Mouse (Mus musculus): ENCODE results near the gene Tln1. TPM values are rescaled to one million over a fixed set of nuclear protein-coding genes. Genes with fewer than 3 reads are reported as not detected.

The Tln1 gene
- polyA plus RNA-seq, 1 experiment from 2014 or later, result 87.2 TPM

- H3K4me1 ChIP-seq (ENCODE audit: control insufficient read depth, insufficient read depth, low read length), result peaks cover 5% of the 10 kb centered on the region; the same call in 1 of the 2 replicates
- H3K36me3 ChIP-seq (ENCODE audit: control insufficient read depth, insufficient read depth, low read length), result no peaks in the 10 kb centered on the region
- no peak overlapping the region for H3K27ac ChIP-seq (ENCODE audit: low read depth, low read length)
- peak overlapping the region; percentile 56 for H3K4me2 ChIP-seq (replicated peaks; ENCODE audit: low read depth, low read length)
- ATAC-seq (ENCODE audit: low FRiP score, low TSS enrichment), result peak; percentile 55
- peak overlapping the region; percentile 42 for H3K4me3 ChIP-seq (ENCODE audit: low read length)
- peak overlapping the region; percentile 31 for H3K9ac ChIP-seq (ENCODE audit: low read depth, low read length)
- H3K27me3 ChIP-seq (ENCODE audit: control insufficient read depth, insufficient read depth, low read length), result no peaks in the 10 kb centered on the region
- H3K9me3 ChIP-seq (ENCODE audit: control insufficient read depth, low read length), result no peaks in the 10 kb centered on the region
- WGBS, result 5% methylated on average over 22 of the region's 22 CpGs
Measured at GRCm38 (mm10) chr4:43507938-43508665, 54.4 kb downstream of the Tln1 start.

DNA sequence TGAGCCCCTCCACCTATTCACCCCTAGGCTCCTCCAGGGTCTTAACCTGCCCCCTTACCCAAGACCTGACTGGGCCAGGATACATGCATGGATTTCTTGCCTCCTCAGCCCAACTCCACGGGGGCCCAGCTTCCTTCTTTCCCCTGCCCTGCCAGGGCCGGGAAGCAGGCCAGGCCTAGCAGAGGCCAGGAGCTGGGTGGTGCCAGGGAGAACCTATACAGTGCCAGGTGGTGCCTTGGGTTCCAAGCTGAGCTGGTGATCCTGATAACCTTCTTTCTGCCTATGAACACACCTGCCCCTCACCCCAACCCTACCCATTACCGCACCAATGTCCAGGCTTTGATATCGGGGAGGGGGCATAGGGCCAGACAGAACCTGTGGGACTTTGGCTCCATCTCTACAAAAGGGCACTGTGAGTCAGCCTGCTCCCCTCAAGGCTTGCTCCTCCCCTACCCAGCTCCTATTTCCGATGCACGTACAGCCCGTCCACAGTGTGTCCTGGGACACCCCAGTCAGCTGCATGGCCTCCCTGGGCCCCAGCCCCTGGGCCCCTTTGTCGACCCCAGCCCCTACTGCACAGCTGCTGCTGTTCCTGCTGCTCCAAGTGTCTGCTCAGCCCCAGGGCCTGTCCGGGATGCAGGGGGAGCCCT, 55.8 kb downstream of the Tln1 start, which contains the start of gene Car9:
Car9 (plus strand) TSS at position 431 of the 650 bp plus-strand sequence.
- H3K4me3 ChIP-seq (ENCODE audit: low read length), result no peak within 1 kb of the TSS
- no peaks in the 10 kb centered on the region for H3K27me3 ChIP-seq (ENCODE audit: control insufficient read depth, insufficient read depth, low read length)
- no peak within 1 kb of the TSS for H3K27ac ChIP-seq (ENCODE audit: low read depth, low read length)
- no peak for ATAC-seq (ENCODE audit: low FRiP score, low TSS enrichment)
- WGBS, result 49% methylated on average over 9 of the region's 9 CpGs
- H3K4me2 ChIP-seq (replicated peaks; ENCODE audit: low read depth, low read length), result peak within 1 kb of the TSS; percentile 56
- no peak within 1 kb of the TSS for H3K9ac ChIP-seq (ENCODE audit: low read depth, low read length)
- no peaks in the 10 kb centered on the region for H3K9me3 ChIP-seq (ENCODE audit: control insufficient read depth, low read length)
- H3K4me1 ChIP-seq (ENCODE audit: control insufficient read depth, insufficient read depth, low read length), result peaks cover 5% of the 10 kb centered on the region; the same call in 1 of the 2 replicates
- H3K36me3 ChIP-seq (ENCODE audit: control insufficient read depth, insufficient read depth, low read length), result no peaks in the 10 kb centered on the region

DNA sequence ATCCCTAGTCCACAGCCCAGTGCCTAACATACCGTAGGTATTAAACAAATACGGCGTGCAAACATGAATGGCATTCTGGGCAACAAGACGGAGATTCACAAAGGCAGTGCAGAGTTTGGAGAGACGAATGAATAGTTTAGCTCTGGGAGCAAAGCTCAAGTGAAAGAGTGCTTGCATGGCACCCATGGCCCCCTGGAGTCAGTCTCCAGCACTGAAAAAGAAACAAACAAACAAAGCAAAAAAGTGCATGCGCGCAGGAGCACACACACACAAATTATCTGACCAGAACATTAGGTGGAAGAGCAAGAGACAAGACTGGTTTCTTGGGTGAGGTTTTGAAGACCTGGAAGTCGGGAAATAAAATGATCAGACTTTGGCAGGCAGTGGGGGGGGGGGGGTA, 56.4 kb downstream of the Tln1 start:
- no peak overlapping the region for H3K9ac ChIP-seq (ENCODE audit: low read depth, low read length)
- no peaks in the 10 kb centered on the region for H3K27me3 ChIP-seq (ENCODE audit: control insufficient read depth, insufficient read depth, low read length)
- 89% methylated on average over 8 of the region's 8 CpGs for WGBS
- no peak overlapping the region for H3K4me2 ChIP-seq (replicated peaks; ENCODE audit: low read depth, low read length)
- H3K36me3 ChIP-seq (ENCODE audit: control insufficient read depth, insufficient read depth, low read length), result no peaks in the 10 kb centered on the region
- H3K9me3 ChIP-seq (ENCODE audit: control insufficient read depth, low read length), result no peaks in the 10 kb centered on the region
- ATAC-seq (ENCODE audit: low FRiP score, low TSS enrichment), result no peak
- no peak overlapping the region for H3K27ac ChIP-seq (ENCODE audit: low read depth, low read length)
- H3K4me1 ChIP-seq (ENCODE audit: control insufficient read depth, insufficient read depth, low read length), result peaks cover 5% of the 10 kb centered on the region; the same call in 1 of the 2 replicates
- no peak overlapping the region for H3K4me3 ChIP-seq (ENCODE audit: low read length)

DNA sequence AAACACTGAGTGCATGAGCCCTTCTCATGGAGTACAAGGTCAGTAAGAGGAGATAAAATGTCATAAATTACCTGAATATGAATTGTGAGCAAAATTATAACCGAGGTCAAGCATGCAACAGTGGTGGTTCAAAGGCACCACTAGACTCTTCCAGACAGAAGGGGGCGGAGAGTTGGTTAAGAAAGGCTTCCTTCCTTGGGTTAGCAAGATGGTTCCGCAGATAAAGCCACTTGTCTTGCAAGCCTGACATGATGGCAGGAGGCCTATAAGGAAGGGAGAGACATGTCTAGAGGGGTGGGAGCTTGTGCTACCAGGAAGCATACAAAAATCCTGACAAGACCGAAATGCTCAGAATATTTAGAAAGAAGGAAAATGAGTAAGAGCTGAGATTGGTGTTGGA, 58.2 kb downstream of the Tln1 start:
- Histone ChIP-seq H3K4me2 (replicated peaks; ENCODE audit: low read depth, low read length) (no peak overlapping the region), H3K4me3 (ENCODE audit: low read length) (no peak overlapping the region), H3K27ac (ENCODE audit: low read depth, low read length) (no peak overlapping the region), H3K36me3 (ENCODE audit: control insufficient read depth, insufficient read depth, low read length) (no peaks in the 10 kb centered on the region), H3K4me1 (ENCODE audit: control insufficient read depth, insufficient read depth, low read length) (peaks cover 5% of the 10 kb centered on the region; the same call in 1 of the 2 replicates), H3K27me3 (ENCODE audit: control insufficient read depth, insufficient read depth, low read length) (no peaks in the 10 kb centered on the region), H3K9ac (ENCODE audit: low read depth, low read length) (no peak overlapping the region), H3K9me3 (ENCODE audit: control insufficient read depth, low read length) (no peaks in the 10 kb centered on the region)
- ATAC-seq (ENCODE audit: low FRiP score, low TSS enrichment), result no peak
- 80% methylated on average over 4 of the region's 4 CpGs for WGBS

DNA sequence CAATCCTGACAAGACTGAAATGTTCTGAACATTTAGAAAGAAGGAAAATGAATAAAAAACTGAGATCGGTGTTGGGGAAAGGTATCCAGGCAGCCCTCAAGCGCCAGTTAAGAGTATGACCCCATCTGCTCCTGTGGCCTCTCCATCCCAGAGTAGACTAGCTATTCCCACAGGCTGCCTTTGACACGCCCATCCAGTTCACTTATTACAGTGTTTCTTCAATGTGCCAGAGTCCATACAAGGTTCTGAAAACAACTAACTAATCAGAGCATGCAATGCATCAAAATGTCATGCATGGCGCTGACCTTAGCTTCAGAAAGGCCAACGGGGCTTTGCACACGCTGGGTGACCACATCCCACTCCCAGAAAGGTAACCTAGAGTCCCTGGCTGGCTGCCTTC, 59.0 kb downstream of the Tln1 start:
- H3K4me2 ChIP-seq (replicated peaks; ENCODE audit: low read depth, low read length), result no peak overlapping the region
- H3K4me3 ChIP-seq (ENCODE audit: low read length), result no peak overlapping the region
- no peaks in the 10 kb centered on the region for H3K27me3 ChIP-seq (ENCODE audit: control insufficient read depth, insufficient read depth, low read length)
- H3K36me3 ChIP-seq (ENCODE audit: control insufficient read depth, insufficient read depth, low read length), result no peaks in the 10 kb centered on the region
- ATAC-seq (ENCODE audit: low FRiP score, low TSS enrichment), result no peak
- no peaks in the 10 kb centered on the region for H3K9me3 ChIP-seq (ENCODE audit: control insufficient read depth, low read length)
- 72% methylated on average over 6 of the region's 6 CpGs for WGBS
- peaks cover 2% of the 10 kb centered on the region; the same call in 1 of the 2 replicates for H3K4me1 ChIP-seq (ENCODE audit: control insufficient read depth, insufficient read depth, low read length)
- H3K9ac ChIP-seq (ENCODE audit: low read depth, low read length), result no peak overlapping the region
- H3K27ac ChIP-seq (ENCODE audit: low read depth, low read length), result no peak overlapping the region

- Histone ChIP-seq H3K4me3 (ENCODE audit: low read length) (no peak overlapping the region), H3K4me2 (replicated peaks; ENCODE audit: low read depth, low read length) (no peak overlapping the region), H3K9me3 (ENCODE audit: control insufficient read depth, low read length) (no peaks in the 10 kb centered on the region), H3K27ac (ENCODE audit: low read depth, low read length) (no peak overlapping the region), H3K4me1 (ENCODE audit: control insufficient read depth, insufficient read depth, low read length) (peaks cover 6% of the 10 kb centered on the region; the same call in 1 of the 2 replicates), H3K27me3 (ENCODE audit: control insufficient read depth, insufficient read depth, low read length) (no peaks in the 10 kb centered on the region), H3K9ac (ENCODE audit: low read depth, low read length) (no peak overlapping the region), H3K36me3 (ENCODE audit: control insufficient read depth, insufficient read depth, low read length) (no peaks in the 10 kb centered on the region)
- 60% methylated on average over 2 of the region's 2 CpGs for WGBS
- no peak for ATAC-seq (ENCODE audit: low FRiP score, low TSS enrichment)
Measured at GRCm38 (mm10) chr4:43503041-43503440, 59.5 kb downstream of the Tln1 start.

- peak within 1 kb of the TSS; percentile 65 for H3K4me3 ChIP-seq (ENCODE audit: low read length)
- H3K27me3 ChIP-seq (ENCODE audit: control insufficient read depth, insufficient read depth, low read length), result no peaks in the 10 kb centered on the region
- peak; percentile 84 for ATAC-seq (ENCODE audit: low FRiP score, low TSS enrichment)
- H3K4me1 ChIP-seq (ENCODE audit: control insufficient read depth, insufficient read depth, low read length), result peaks cover 15% of the 10 kb centered on the region
- H3K9ac ChIP-seq (ENCODE audit: low read depth, low read length), result peak within 1 kb of the TSS; percentile 76
- H3K4me2 ChIP-seq (replicated peaks; ENCODE audit: low read depth, low read length), result peak within 1 kb of the TSS; percentile 80
- H3K9me3 ChIP-seq (ENCODE audit: control insufficient read depth, low read length), result no peaks in the 10 kb centered on the region
- WGBS, result 8% methylated on average over 50 of the region's 50 CpGs
- H3K27ac ChIP-seq (ENCODE audit: low read depth, low read length), result peak within 1 kb of the TSS; percentile 71
- H3K36me3 ChIP-seq (ENCODE audit: control insufficient read depth, insufficient read depth, low read length), result peaks cover 18% of the 10 kb centered on the region; the same call in 1 of the 2 replicates
Measured at GRCm38 (mm10) chr4:43499407-43500333, 62.8 kb downstream of the Tln1 start, which contains the start of gene Arhgef39. Arhgef39 (minus strand) TSS chr4:43499695.

DNA sequence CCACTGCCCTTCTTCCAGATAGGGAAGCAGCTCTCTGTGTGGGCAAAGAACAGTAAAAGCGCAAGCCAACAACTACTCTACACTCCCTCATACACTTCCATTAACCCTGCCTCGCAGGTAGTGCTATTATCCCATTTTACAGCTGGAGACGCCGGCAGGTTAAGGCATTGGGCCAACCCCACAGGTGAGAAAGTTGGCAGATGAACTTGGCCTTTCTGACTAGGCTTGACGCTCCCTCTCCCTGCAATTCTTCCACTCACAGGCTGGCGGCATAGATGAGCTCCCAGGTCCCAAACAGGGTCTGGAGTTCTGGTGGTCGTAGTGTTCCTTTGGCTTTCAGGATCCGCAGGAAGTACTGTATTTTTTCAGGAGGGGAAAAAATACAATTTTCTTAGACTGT, 63.5 kb downstream of the Tln1 start:
- Histone ChIP-seq H3K36me3 (ENCODE audit: control insufficient read depth, insufficient read depth, low read length) (peaks cover 18% of the 10 kb centered on the region; the same call in 1 of the 2 replicates), H3K27me3 (ENCODE audit: control insufficient read depth, insufficient read depth, low read length) (no peaks in the 10 kb centered on the region), H3K27ac (ENCODE audit: low read depth, low read length) (peak overlapping the region; percentile 71), H3K4me3 (ENCODE audit: low read length) (peak overlapping the region; percentile 65), H3K9ac (ENCODE audit: low read depth, low read length) (peak overlapping the region; percentile 76), H3K4me2 (replicated peaks; ENCODE audit: low read depth, low read length) (peak overlapping the region; percentile 80), H3K9me3 (ENCODE audit: control insufficient read depth, low read length) (no peaks in the 10 kb centered on the region), H3K4me1 (ENCODE audit: control insufficient read depth, insufficient read depth, low read length) (peaks cover 19% of the 10 kb centered on the region)
- peak; percentile 12 for ATAC-seq (ENCODE audit: low FRiP score, low TSS enrichment)
- WGBS, result 18% methylated on average over 8 of the region's 8 CpGs
